Mouse (Mus musculus): Measurements from ENCODE around the gene Tbxas1.

The Tbxas1 gene

GRCm38 (mm10) chr6:39050836-39051235 lies 175.6 kb downstream of the Tbxas1 start:
- DNase-seq (ENCODE audit: low read depth, low spot score), result no peak

- DNase-seq (ENCODE audit: low read depth, low spot score), result no peak
These were observed 176.8 kb downstream of the Tbxas1 start for GRCm38 (mm10) chr6:39051799-39052556.

GRCm38 (mm10) chr6:39052636-39053035 lies 177.4 kb downstream of the Tbxas1 start:
- DNase-seq (ENCODE audit: low read depth, low spot score), result no peak

- no peak for DNase-seq (ENCODE audit: low read depth, low spot score)
These were observed 179.1 kb downstream of the Tbxas1 start for GRCm38 (mm10) chr6:39054206-39054864.

- DNase-seq (ENCODE audit: low read depth, low spot score), result no peak
These were observed 179.8 kb downstream of the Tbxas1 start for GRCm38 (mm10) chr6:39054878-39055508.

- no peak for DNase-seq (ENCODE audit: low read depth, low spot score)
These were observed 180.6 kb downstream of the Tbxas1 start for GRCm38 (mm10) chr6:39055831-39056261.

- DNase-seq (ENCODE audit: low read depth, low spot score), result no peak
These were observed 182.0 kb downstream of the Tbxas1 start for GRCm38 (mm10) chr6:39057161-39057560.

GRCm38 (mm10) chr6:39058389-39058788 lies 183.2 kb downstream of the Tbxas1 start:
- DNase-seq (ENCODE audit: low read depth, low spot score), result no peak

- no peak for DNase-seq (ENCODE audit: low read depth, low spot score)
These were observed 183.7 kb downstream of the Tbxas1 start for GRCm38 (mm10) chr6:39058936-39059335.

GRCm38 (mm10) chr6:39059547-39060497 lies 184.6 kb downstream of the Tbxas1 start:
- no peak for DNase-seq (ENCODE audit: low read depth, low spot score)

GRCm38 (mm10) chr6:39061180-39061579 lies 186.0 kb downstream of the Tbxas1 start:
- peak; percentile 55 for DNase-seq (ENCODE audit: low read depth, low spot score)

- no peak for DNase-seq (ENCODE audit: low read depth, low spot score)
These were observed 188.3 kb downstream of the Tbxas1 start for GRCm38 (mm10) chr6:39063541-39063940.

- DNase-seq (ENCODE audit: low read depth, low spot score), result peak; percentile 87
These were observed 191.9 kb downstream of the Tbxas1 start for GRCm38 (mm10) chr6:39066935-39067578.

- DNase-seq (ENCODE audit: low read depth, low spot score), result peak; percentile 72
These were observed 197.5 kb downstream of the Tbxas1 start for GRCm38 (mm10) chr6:39072664-39073063.

- DNase-seq (ENCODE audit: low read depth, low spot score), result no peak
These were observed 199.0 kb downstream of the Tbxas1 start for GRCm38 (mm10) chr6:39074186-39074585.

GRCm38 (mm10) chr6:39076498-39076897 lies 201.3 kb downstream of the Tbxas1 start:
- DNase-seq (ENCODE audit: low read depth, low spot score), result no peak

GRCm38 (mm10) chr6:39104631-39105030 lies 229.4 kb downstream of the Tbxas1 start:
- no peak for DNase-seq (ENCODE audit: low read depth, low spot score)

GRCm38 (mm10) chr6:39106812-39107211 lies 231.6 kb downstream of the Tbxas1 start:
- no peak for DNase-seq (ENCODE audit: low read depth, low spot score)

- DNase-seq (ENCODE audit: low read depth, low spot score), result no peak
These were observed 237.5 kb downstream of the Tbxas1 start for GRCm38 (mm10) chr6:39112701-39113100.

- DNase-seq (ENCODE audit: low read depth, low spot score), result no peak
These were observed 237.9 kb downstream of the Tbxas1 start for GRCm38 (mm10) chr6:39113141-39113540.

GRCm38 (mm10) chr6:39115438-39115837 lies 240.2 kb downstream of the Tbxas1 start:
- DNase-seq (ENCODE audit: low read depth, low spot score), result no peak
